Mouse (Mus musculus) liver, postnatal 0 days (tissue): ENCODE measurements around the gene Ttll11. TPM values are rescaled to one million over a fixed set of nuclear protein-coding genes. Genes with fewer than 3 reads are reported as not detected.

Experiments used
- ATAC-seq: fragments of 200-750 bp; cut with Nextera tagmentation; 2 replicates; pipeline ENCODE4 v1.8.0; 2017; ENCODE audit warnings: mild to moderate bottlenecking, moderate library complexity
- DNase-seq: peaks from one replicate; pipeline ENCODE4 v3.0.0-alpha.2; 2016
- H3K27ac ChIP-seq: fragments of 300-500 bp; sonication (generic); 2 replicates; pipeline ENCODE4 v1.5.1; 2014; ENCODE audit warnings: antibody characterized with exemption, moderate library complexity, mild to moderate bottlenecking, low read depth
- H3K27me3 ChIP-seq: fragments of 300-500 bp; sonication (generic); 2 replicates; pipeline ENCODE4 v1.6.1; 2014; ENCODE audit warnings: low read length, control low read depth, mixed read lengths; ENCODE audit not compliant: insufficient read depth
- H3K36me3 ChIP-seq: fragments of 300-500 bp; sonication (generic); replicated peaks from 2 replicates; pipeline ENCODE4 v1.6.1; 2014; ENCODE audit warnings: mild to moderate bottlenecking, control low read depth, low read length, moderate library complexity, mixed read lengths; ENCODE audit not compliant: insufficient read depth
- H3K4me1 ChIP-seq: fragments of 300-500 bp; sonication (generic); 2 replicates; pipeline ENCODE4 v1.6.1; 2014; ENCODE audit warnings: antibody characterized with exemption, mild to moderate bottlenecking, control low read depth; ENCODE audit not compliant: insufficient read depth
- H3K4me2 ChIP-seq: fragments of 300-500 bp; sonication (generic); 2 replicates; pipeline ENCODE4 v1.6.1; 2014; ENCODE audit warnings: low read depth, mild to moderate bottlenecking, low read length, moderate library complexity, mixed read lengths
- H3K4me3 ChIP-seq: fragments of 300-500 bp; sonication (generic); 2 replicates; pipeline ENCODE4 v1.5.1; 2014; ENCODE audit warnings: low read depth, low read length
- H3K9ac ChIP-seq: fragments of 300-500 bp; sonication (generic); replicated peaks from 2 replicates; pipeline ENCODE4 v1.6.1; 2014; ENCODE audit warnings: mild to moderate bottlenecking, moderate library complexity
- H3K9me3 ChIP-seq: fragments of 300-500 bp; sonication (generic); 2 replicates; pipeline ENCODE4 v1.6.1; 2016; ENCODE audit warnings: mild to moderate bottlenecking, control low read depth, low read length, mixed read lengths
- CTCF ChIP-seq: sonication (generic); IDR thresholded peaks from 2 replicates; pipeline ENCODE4 v1.5.1; 2016; ENCODE audit warnings: antibody characterized with exemption, low read depth
- EP300 ChIP-seq: IDR thresholded peaks from 2 replicates; pipeline ENCODE4 v1.6.1; 2016; ENCODE audit warnings: antibody characterized with exemption, low read depth, mild to moderate bottlenecking
- WGBS: fragments of 180-500 bp; shearing (Covaris S2); extraction: QIAGEN DNeasy Blood & Tissue Kit; methylation state at CpG from one replicate; pipeline ENCODE4 v1.1.7; 2014; ENCODE audit not compliant: insufficient replicate concordance; 5-methylcytosine and 5-hydroxymethylcytosine counted together
- polyA plus RNA-seq: library from polyadenylated mRNA; unstranded; fragments of >200 nt; fragmentation: Nextera tagmentation; extraction: Ambion mirVana; gene quantifications from 2 replicates; pipeline ENCODE4 v1.2.1, GENCODE M21; 2015

Gene Ttll11
- polyA plus RNA-seq, 1 experiment from 2014 or later: 1.1 TPM

DNA sequence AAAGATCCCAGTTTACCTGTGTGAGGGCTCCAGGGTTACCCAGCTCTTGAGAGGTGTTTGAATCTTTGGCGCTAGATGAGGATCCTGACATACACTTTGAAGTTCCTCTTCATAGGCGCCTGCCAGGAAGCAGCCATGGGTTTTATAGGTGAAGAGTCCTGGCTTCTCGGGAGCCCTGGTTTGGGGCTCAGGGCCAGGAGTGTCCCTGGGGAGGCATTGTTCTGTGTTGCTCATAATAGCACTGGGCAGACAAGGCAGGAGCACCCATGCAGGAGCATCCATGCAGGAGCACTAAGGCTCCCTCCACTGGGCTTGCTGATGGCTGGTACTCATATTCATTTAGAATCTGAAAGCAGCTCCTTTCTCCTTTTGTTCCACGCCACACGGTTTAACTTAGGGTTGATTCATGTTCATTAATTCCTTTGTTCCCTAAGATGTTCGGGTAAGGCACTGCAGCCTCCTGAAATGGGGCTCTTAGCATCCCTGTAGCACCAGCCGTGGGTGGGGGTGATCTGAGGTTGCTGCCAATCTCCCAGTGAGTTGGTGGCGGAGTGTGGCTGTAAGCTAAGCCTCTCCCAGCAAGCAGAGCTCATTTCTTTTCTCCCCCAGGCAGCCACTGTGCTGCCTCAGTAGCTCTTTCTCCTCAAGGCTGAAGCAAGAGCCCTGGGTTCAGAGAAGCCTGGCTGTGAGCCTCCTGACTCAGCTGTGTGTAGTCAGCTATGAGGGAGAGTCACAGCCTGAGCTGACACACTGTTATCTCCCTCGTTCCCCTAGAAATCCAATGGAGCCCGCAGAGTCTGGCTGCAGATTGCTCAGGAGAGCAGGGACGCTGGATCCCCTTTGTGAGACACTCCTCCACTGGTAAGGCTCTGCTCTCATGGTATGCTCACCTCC lies 133.9 kb downstream of the Ttll11 start:
- TF ChIP-seq CTCF (no peak), EP300 (no peak)
- no peaks in the 10 kb centered on the region for H3K36me3 ChIP-seq
- no peak for ATAC-seq
- no peak overlapping the region for H3K4me2 ChIP-seq
- no peaks in the 10 kb centered on the region for H3K27me3 ChIP-seq
- 51% methylated on average over 11 of the region's 11 CpGs for WGBS
- H3K9me3 ChIP-seq: no peaks in the 10 kb centered on the region
- no peak overlapping the region for H3K27ac ChIP-seq
- no peak for DNase-seq
- no peak overlapping the region for H3K9ac ChIP-seq
- no peak overlapping the region for H3K4me3 ChIP-seq
- H3K4me1 ChIP-seq: peaks cover 10% of the 10 kb centered on the region

GRCm38 (mm10) chr2:35843896-35844690 lies 135.6 kb downstream of the Ttll11 start:
- TF ChIP-seq CTCF (no peak), EP300 (no peak)
- Histone ChIP-seq H3K9me3 (no peaks in the 10 kb centered on the region), H3K9ac (no peak overlapping the region), H3K27me3 (no peaks in the 10 kb centered on the region), H3K4me1 (peaks cover 17% of the 10 kb centered on the region), H3K36me3 (no peaks in the 10 kb centered on the region), H3K27ac (no peak overlapping the region), H3K4me3 (no peak overlapping the region), H3K4me2 (no peak overlapping the region)
- DNase-seq: no peak
- ATAC-seq: no peak
- 57% methylated on average over 13 of the region's 13 CpGs for WGBS

- WGBS: 91% methylated on average over 16 of the region's 16 CpGs
- ATAC-seq (no peak), DNase-seq (no peak)
- Histone ChIP-seq H3K4me2 (no peak overlapping the region), H3K9me3 (no peaks in the 10 kb centered on the region), H3K27ac (no peak overlapping the region), H3K36me3 (no peaks in the 10 kb centered on the region), H3K27me3 (no peaks in the 10 kb centered on the region), H3K9ac (no peak overlapping the region), H3K4me1 (peaks cover 17% of the 10 kb centered on the region), H3K4me3 (no peak overlapping the region)
- TF ChIP-seq EP300: no peak
- TF ChIP-seq CTCF: no peak
These were observed 136.8 kb downstream of the Ttll11 start for GRCm38 (mm10) chr2:35842780-35843474.

- Histone ChIP-seq H3K4me2 (no peak overlapping the region), H3K36me3 (no peaks in the 10 kb centered on the region)
These were observed 137.8 kb downstream of the Ttll11 start for GRCm38 (mm10) chr2:35841841-35842420.

GRCm38 (mm10) chr2:35840956-35841816 lies 138.5 kb downstream of the Ttll11 start:
- no peak overlapping the region for H3K9ac ChIP-seq
- H3K27ac ChIP-seq: 0 out of 2 replicates have a peak overlapping the region, but pooled peaks have one; percentile 22
- H3K9me3 ChIP-seq: peaks cover 13% of the 10 kb centered on the region
- DNase-seq (peak; percentile 75), ATAC-seq (peak; percentile 64; the same call in 1 of the 2 replicates)
- WGBS: 32% methylated on average over 14 of the region's 14 CpGs
- no peak overlapping the region for H3K4me3 ChIP-seq
- TF ChIP-seq EP300 (no peak), CTCF (no peak)
- H3K27me3 ChIP-seq: no peaks in the 10 kb centered on the region
- H3K4me2 ChIP-seq: peak overlapping the region; percentile 49
- H3K4me1 ChIP-seq: peaks cover 17% of the 10 kb centered on the region
- no peaks in the 10 kb centered on the region for H3K36me3 ChIP-seq

More at GRCm38 (mm10) chr2:35841841-35842420, 137.8 kb downstream of the Ttll11 start:
- no peak overlapping the region for H3K27ac ChIP-seq
- H3K9ac ChIP-seq: no peak overlapping the region
- ATAC-seq (no peak), DNase-seq (no peak)
- TF ChIP-seq CTCF (peak; percentile 42), EP300 (no peak)
- H3K4me3 ChIP-seq: no peak overlapping the region
- no peaks in the 10 kb centered on the region for H3K27me3 ChIP-seq
- peaks cover 17% of the 10 kb centered on the region for H3K4me1 ChIP-seq
- peaks cover 7% of the 10 kb centered on the region for H3K9me3 ChIP-seq
- 57% methylated on average over 4 of the region's 4 CpGs for WGBS
